Mouse (Mus musculus) right cerebral cortex, postnatal 14 days (tissue): Measurements from ENCODE around the gene Olfr1085.
"Not testable (repeated sequence)": the region's sequence is repeated elsewhere in the genome, so short reads cannot be mapped to it uniquely, and the experiment has no call there.

Source experiments
- DNase-seq: peaks from one replicate; pipeline ENCODE4 v3.0.0; 2022

Olfr1085 gene

GRCm38 (mm10) chr2:86661919-86662318 lies at the start of gene Olfr1085:
Olfr1085 (minus strand) TSS chr2:86662019.
- DNase-seq = no peak

- DNase-seq = no peak
Observed at GRCm38 (mm10) chr2:86698295-86698694, 36.5 kb upstream of the Olfr1085 start, which contains the start of gene Olfr1087. Olfr1087 (minus strand) TSS chr2:86698395.

GRCm38 (mm10) chr2:86679992-86680391 lies 18.2 kb upstream of the Olfr1085 start, which contains the start of gene Olfr1086:
Olfr1086 (minus strand) TSS chr2:86680092.
- no peak for DNase-seq

GRCm38 (mm10) chr2:86639625-86640024 lies 22.2 kb downstream of the Olfr1085 start, which contains the start of gene Olfr1084:
Olfr1084 (minus strand) TSS chr2:86639725.
- DNase-seq = not testable (repeated sequence)
